Mouse (Mus musculus) spleen, adult 12 weeks (tissue): ENCODE data around the gene Scn3b.

Experiments
- DNase-seq: peaks from one replicate; pipeline ENCODE4 v3.0.0; 2022; ENCODE audit warnings: low spot score

Scn3b gene

GRCm38 (mm10) chr9:40268748-40269102 lies 292 bp upstream of the Scn3b start:
- DNase-seq = no peak

- no peak for DNase-seq
These were observed 863 bp downstream of the Scn3b start for GRCm38 (mm10) chr9:40269880-40270279.

GRCm38 (mm10) chr9:40271075-40271474 lies 2.1 kb downstream of the Scn3b start:
- no peak for DNase-seq

- DNase-seq = no peak
These were observed 3.8 kb downstream of the Scn3b start for GRCm38 (mm10) chr9:40272822-40273221.

GRCm38 (mm10) chr9:40275904-40276303 lies 6.9 kb downstream of the Scn3b start:
- no peak for DNase-seq

GRCm38 (mm10) chr9:40277671-40278070 lies 8.7 kb downstream of the Scn3b start:
- DNase-seq = no peak

- no peak for DNase-seq
These were observed 10.4 kb downstream of the Scn3b start for GRCm38 (mm10) chr9:40279438-40279837.

GRCm38 (mm10) chr9:40282968-40283367 lies 14.0 kb downstream of the Scn3b start:
- no peak for DNase-seq

- no peak for DNase-seq
These were observed 23.5 kb downstream of the Scn3b start for GRCm38 (mm10) chr9:40292475-40292874.

- DNase-seq = no peak
These were observed 24.3 kb downstream of the Scn3b start for GRCm38 (mm10) chr9:40293286-40293685.

- no peak for DNase-seq
These were observed 24.7 kb downstream of the Scn3b start for GRCm38 (mm10) chr9:40293740-40294139.

- DNase-seq = no peak
These were observed 25.2 kb downstream of the Scn3b start for GRCm38 (mm10) chr9:40294210-40294609.

- no peak for DNase-seq
These were observed 25.8 kb downstream of the Scn3b start for GRCm38 (mm10) chr9:40294866-40295265.

- DNase-seq = no peak
These were observed 27.2 kb downstream of the Scn3b start for GRCm38 (mm10) chr9:40296251-40296650.

- DNase-seq = no peak
These were observed 29.0 kb downstream of the Scn3b start for GRCm38 (mm10) chr9:40297969-40298368.

- no peak for DNase-seq
These were observed 30.3 kb downstream of the Scn3b start for GRCm38 (mm10) chr9:40299323-40299722.

GRCm38 (mm10) chr9:40300018-40300989 lies 31.3 kb downstream of the Scn3b start:
- no peak for DNase-seq

- DNase-seq = no peak
These were observed 32.5 kb downstream of the Scn3b start for GRCm38 (mm10) chr9:40301475-40301874.

- DNase-seq = no peak
These were observed 33.4 kb downstream of the Scn3b start for GRCm38 (mm10) chr9:40302375-40302774.

- DNase-seq = no peak
These were observed 35.2 kb downstream of the Scn3b start for GRCm38 (mm10) chr9:40304243-40304642.

GRCm38 (mm10) chr9:40307311-40307710 lies 38.3 kb downstream of the Scn3b start:
- DNase-seq = no peak

GRCm38 (mm10) chr9:40309876-40310275 lies 40.9 kb downstream of the Scn3b start:
- DNase-seq = no peak

- DNase-seq = no peak
These were observed 42.8 kb downstream of the Scn3b start for GRCm38 (mm10) chr9:40311813-40312212.
